Mouse (Mus musculus) stomach, postnatal 0 days (tissue): ENCODE measurements around the gene Crtc3.

ENCODE experiments used
- CTCF ChIP-seq: IDR thresholded peaks from 2 replicates; pipeline ENCODE4 v1.5.1; 2016; ENCODE audit warnings: antibody characterized with exemption, low read depth, mild to moderate bottlenecking, moderate library complexity
- EP300 ChIP-seq: optimal IDR thresholded peaks from 2 replicates; pipeline ENCODE3; 2016; ENCODE audit warnings: antibody characterized with exemption

- TF ChIP-seq CTCF (no peak), EP300 (no peak)
Observed at GRCm38 (mm10) chr7:80666198-80666915, 22.3 kb downstream of the Crtc3 start.
